Mouse (Mus musculus): ENCODE data around the gene Exph5. TPM values are rescaled to one million over a fixed set of nuclear protein-coding genes. Genes with fewer than 3 reads are reported as not detected.

Gene Exph5
- polyA plus RNA-seq (2017; shearing (Covaris generic)): 1 to 10 TPM; 1.3 to 5.4 TPM

GRCm38 (mm10) chr9:53301269-53301720 is at the start of gene Exph5:
Gene Exph5, plus strand, starts transcription at chr9:53301670.

DNA sequence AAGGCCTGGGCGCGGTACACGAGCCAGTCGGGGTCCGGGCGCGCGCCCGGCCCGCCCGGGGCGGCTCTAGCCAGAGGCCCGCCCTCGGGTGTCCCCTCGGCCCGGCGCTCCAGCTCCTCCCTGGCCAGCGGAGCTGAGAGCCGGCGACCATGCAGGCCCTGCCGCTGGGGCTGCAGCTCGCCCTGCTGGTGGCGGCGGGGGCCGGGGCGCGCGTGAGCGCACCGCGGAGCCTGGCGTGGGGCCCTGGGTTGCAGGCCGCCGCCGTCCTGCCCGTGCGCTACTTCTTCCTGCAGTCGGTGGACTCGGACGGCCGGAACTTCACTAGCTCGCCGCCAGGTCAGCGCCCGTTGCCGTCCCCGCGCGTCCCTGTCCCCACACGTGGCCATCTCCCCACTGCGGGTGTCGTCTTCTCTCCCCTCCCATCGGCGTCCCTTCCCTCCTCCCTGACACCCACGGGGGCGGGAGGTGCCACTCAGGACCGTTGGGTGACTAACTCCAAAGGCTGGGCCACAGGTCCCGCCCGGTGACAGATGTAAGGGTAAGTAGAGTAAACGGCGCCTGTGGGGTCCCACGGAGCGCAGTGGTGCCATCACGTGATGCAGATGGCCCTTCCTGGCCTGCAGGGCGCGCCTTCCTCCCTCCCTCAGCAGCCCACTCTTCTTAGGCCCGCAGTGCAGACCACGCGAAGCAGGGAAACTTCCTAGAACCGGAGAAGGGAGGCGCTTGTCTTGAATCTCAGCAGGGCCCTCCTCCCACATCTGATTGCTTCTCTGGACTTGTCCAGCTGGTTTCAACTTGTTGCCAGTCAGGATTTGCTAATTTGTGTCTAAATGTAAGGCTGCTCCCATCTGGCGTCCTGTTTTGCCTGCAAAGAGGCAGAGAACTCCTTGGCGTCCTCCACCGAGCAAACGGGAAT is 82.7 kb downstream of the Exph5 start, which contains the start of gene Kdelc2:
TSS of gene Kdelc2 (plus strand) at position 75 of the 916 bp plus-strand sequence.

DNA sequence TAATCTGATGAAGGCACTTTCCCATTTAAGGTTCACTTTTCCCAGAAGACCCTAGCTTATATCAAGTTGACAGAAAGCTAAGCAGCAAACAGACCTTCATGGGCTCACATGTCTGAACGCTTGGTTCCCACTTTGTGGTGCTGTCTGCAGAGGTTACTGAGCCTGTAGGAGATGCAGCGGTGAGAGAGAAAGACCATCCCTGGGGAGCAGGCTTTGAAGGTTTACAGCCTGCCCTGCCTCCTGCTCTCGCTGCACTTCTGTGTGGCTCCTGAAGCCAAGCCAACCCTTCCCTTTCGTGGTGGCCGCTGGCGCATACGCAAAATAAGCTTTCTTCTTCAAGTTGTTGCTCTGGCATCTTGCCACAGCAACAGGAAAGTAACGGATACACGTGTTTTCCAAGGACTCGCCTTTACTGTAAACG is 100.8 kb downstream of the Exph5 start, which contains the start of gene 4930550C14Rik:
TSS of gene 4930550C14Rik (plus strand) at position 35 of the 421 bp plus-strand sequence.

Other genes with a start within 250 kb of the Exph5 start
- gene Ddx10, start 53.6 kb upstream of the Exph5 start, polyA plus RNA-seq (2017; shearing (Covaris generic)): 10 to 100 TPM; 42.6 to 67.2 TPM
- 1 to 10 TPM; 4.3 to 9.5 TPM for gene Kdelc2, start 82.4 kb downstream of the Exph5 start, polyA plus RNA-seq (2017; shearing (Covaris generic))
- gene 4930550C14Rik, start 100.7 kb downstream of the Exph5 start, polyA plus RNA-seq (2017; shearing (Covaris generic)): under 1 TPM; 0.14 to 0.93 TPM
- 10 to 100 TPM; 23.5 to 29.1 TPM for gene Atm, start 235.1 kb downstream of the Exph5 start, polyA plus RNA-seq (2017; shearing (Covaris generic))
- 10 to 100 TPM; 13.3 to 17.4 TPM for gene Npat, start 235.4 kb downstream of the Exph5 start, polyA plus RNA-seq (2017; shearing (Covaris generic))